Mouse (Mus musculus) CD4-positive naive resting alpha-beta T cell, adult 57 days (primary cell): ENCODE measurements around the gene Dhx30. TPM values are rescaled to one million over a fixed set of nuclear protein-coding genes. Genes with fewer than 3 reads are reported as not detected.

ENCODE experiments used
- total RNA-seq: library from RNA; stranded (reverse); gene quantifications from one replicate; pipeline ENCODE4 v1.2.4, GENCODE M21; 2023

The Dhx30 gene
- total RNA-seq: 131 TPM

DNA sequence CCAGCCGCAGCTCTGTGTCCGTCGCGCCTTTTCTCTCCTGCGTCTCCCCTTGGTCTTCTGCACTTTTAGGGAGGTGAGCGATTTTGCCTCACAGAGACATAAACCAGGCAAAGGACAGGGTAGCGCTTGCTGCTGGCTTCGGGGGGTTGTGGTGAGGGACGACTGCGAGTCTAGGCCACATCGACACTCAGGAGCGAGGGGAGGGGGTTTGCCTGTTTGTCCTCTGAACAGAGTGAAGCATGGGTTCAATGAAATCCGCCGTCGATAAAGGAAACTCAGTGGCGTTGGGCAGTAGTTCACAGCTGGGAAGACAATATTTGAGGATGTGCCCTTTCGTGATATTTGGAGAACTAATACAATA lies at the start of gene Dhx30:
Gene Dhx30, minus strand, starts transcription at position 52 of the 361 bp plus-strand sequence.

DNA sequence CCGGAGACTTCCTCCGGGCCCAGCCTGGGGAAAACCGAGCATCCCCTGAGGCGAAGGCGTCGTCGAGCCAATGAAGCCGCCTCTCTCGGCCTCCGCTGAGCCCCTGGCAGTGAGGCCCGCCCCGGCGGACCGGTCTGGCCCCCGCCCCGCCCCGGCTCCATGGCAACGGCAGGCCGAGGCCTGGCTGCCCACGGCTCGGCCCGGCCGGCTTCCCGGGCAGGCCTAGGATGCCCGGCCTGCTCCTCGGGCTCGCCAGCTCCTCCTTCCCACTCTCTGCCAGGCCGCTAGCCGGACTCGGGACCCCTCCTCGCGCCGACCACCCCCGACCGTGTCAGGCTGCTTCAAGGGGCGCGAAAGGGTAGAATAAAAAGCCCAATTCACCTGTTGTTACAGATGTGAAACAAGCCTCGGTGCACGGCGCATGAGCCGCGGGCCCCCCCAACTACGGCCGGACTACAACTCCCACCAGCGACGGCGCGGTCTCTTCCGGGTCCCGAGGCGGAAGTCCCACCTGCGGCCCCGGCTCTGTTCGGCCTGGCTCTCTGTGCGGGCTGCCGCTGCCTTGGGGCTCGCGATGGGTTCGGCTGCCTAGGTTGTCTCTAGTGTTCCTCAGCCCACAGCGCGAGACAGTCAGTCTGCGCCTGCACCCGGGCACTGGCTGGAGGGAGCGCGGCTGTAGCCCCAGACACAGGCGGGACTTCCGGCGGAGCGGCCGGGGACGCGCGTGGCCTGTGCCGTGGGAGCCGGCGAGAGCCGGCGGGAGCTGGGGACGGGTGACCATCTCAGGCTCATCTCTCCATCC lies 452 bp downstream of the Dhx30 start, which contains the start of gene Smarcc1:
Gene Smarcc1, plus strand, starts transcription at position 732 of the 802 bp plus-strand sequence.

Other genes starting within 250 kb of the Dhx30 start
- gene Cdc25a, start 242.3 kb downstream of the Dhx30 start, total RNA-seq: 11.1 TPM
- 88.2 TPM for gene Map4, start 186.4 kb downstream of the Dhx30 start, total RNA-seq
- gene Smarcc1, start 122 bp downstream of the Dhx30 start, total RNA-seq: 60.4 TPM
- gene Cspg5, start 126.0 kb upstream of the Dhx30 start, total RNA-seq: 4.4 TPM
- gene Elp6, start 187.3 kb upstream of the Dhx30 start, total RNA-seq: 9.9 TPM
- 95.7 TPM for gene Scap, start 215.5 kb upstream of the Dhx30 start, total RNA-seq